Mouse (Mus musculus) embryo, embryonic 10 days (tissue): ENCODE data around the gene Nsun2.
"Not testable (repeated sequence)": the region's sequence is repeated elsewhere in the genome, so short reads cannot be mapped to it uniquely, and the experiment has no call there.

Source experiments
- DNase-seq: peaks from one replicate; pipeline ENCODE4 v3.0.0-alpha.2; 2015; ENCODE audit warnings: low spot score

Nsun2 gene

DNA sequence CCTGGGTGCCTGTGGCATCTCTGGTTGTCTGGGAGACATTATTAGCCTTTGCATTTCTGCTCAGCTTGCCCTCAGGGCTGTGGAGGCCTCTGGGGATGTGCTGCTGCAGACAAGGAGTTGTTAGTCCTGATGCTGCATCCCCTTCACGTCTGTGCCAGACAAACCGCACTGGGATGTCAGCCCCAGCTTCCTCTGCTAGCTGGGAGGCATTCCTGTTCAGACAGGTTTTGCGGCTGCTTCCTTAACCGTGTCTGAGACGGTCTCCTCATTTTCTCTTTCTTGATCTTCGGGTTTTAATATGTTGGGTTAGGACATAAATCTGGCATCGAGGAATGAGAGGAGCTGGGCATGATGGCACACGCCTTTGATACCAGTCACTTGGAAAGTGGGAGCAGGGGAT, 58.7 kb downstream of the Nsun2 start:
- no peak for DNase-seq

DNA sequence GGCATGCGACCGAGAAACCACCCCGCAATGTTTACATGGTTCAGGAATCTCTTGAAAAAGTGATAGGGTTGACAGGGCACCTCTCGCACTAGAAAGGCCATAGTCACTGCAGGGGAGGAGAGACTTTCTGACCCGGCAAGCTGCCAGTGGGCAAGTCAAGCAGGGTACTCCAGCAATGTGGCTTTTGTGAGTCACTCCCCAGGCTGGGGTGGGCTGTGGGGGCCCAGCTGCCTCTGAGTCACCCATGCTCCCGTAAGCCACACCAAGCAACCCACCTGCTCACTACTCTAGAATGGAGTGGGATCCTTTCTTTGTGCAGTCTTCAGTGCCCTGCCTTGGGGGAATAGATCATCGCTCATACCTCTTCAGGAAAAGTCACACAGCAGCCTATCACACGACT, 59.9 kb downstream of the Nsun2 start:
- DNase-seq, result no peak

DNA sequence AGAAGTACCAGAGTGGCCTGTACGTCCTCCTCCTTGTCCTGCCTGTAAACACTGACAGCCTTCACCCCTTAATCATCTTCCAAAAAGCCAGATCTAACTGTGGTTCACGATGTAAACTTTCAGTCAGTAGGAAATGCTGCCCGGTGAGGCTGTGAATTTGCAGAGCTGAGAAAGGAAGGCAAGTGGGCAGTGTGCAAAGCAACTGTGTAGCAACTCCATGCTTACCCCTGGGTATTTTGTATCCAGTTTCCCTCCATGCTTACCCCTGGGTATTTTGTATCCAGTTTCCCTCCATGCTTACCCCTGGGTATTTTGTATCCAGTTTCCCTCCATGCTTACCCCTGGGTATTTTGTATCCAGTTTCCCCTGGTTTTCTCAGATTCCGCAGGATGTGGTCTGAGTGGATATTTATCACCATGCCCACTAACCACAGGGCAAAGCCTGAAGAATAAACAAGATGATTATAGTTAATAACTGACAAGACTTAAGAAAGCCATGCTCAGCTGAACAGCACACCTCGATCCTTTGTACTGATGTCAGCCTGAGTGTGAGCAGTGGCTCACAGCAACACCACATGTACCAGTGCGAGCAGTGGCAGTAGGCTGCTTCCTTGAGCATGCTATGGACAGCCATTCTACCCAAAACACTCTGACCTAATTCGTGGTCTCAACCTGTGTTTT, 61.2 kb downstream of the Nsun2 start:
- no peak for DNase-seq

DNA sequence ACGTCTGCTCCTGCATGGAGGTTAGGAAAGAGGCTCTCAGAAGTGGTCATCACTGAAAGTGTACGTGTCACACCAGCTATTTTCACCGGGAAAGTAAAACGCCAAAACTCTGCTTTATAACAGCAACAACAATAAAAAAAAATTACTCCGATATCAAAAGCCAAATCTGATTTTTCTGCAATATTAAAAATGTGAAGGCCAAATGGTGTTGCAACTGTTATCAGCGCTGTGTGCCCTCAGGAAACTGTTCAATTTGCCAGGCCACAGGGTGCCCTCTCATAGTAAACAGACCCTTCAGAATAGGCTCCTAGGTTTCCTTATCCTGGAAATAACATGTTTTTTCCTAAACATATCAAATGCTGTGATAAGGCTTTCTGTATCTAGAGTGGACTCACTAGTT, 62.4 kb downstream of the Nsun2 start:
- DNase-seq, result no peak

DNA sequence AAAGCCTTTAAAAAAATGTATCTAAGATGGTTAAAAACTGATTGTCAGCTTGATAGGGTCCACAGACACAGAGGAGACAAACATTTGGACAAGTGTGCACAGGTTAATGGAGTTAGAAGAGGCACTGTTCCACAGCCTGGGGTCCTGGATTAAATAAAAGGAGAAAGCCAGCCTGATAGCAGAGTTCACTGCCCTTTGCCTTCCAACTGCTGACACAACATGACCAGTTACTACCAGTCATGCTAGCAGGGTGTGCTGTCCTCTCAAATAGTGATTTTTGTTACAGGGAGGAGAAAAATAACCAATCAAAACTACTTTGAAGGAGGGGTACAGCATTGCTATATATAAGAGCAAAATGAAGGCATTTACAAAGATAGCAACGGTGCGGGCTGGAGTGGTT, 63.0 kb downstream of the Nsun2 start:
- DNase-seq, result no peak

DNA sequence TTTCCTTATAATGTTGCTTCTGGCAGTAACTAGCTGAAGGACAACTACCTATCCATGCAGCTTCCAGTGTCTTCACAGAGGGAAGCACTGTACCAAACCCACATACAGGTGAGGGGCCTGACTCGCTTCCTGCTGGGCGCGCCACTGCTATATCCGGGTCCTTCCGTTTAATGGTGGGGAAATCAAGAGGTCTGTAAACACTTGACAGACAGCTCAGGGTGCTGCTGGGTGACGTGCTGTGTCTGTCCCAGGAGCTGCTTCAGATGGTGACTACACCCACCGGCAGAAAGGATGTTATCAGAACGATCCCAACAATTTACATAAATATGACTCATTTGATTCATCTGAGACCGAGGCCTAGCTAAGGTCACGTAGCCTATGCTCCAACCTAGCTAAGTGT, 65.3 kb downstream of the Nsun2 start:
- no peak for DNase-seq

DNA sequence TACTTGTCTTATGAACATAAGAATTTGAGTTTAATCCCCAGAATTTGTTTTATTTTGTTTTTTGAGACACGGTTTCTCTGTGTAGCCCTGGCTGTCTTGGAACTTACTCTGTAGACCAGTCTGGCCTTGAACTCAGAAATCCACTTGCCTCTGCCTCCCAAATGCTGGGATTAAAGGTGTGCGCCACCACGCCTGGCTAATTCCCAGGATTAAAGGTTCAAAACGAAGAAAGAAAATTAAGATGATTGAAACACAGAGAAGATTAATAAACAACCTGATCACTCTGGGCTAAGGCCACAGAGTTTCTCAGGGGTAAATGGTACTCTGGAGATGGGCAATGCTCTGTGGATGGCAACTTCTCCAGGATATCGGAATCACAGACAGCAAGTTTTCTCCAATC, 67.3 kb downstream of the Nsun2 start:
- DNase-seq, result not testable (repeated sequence)

DNA sequence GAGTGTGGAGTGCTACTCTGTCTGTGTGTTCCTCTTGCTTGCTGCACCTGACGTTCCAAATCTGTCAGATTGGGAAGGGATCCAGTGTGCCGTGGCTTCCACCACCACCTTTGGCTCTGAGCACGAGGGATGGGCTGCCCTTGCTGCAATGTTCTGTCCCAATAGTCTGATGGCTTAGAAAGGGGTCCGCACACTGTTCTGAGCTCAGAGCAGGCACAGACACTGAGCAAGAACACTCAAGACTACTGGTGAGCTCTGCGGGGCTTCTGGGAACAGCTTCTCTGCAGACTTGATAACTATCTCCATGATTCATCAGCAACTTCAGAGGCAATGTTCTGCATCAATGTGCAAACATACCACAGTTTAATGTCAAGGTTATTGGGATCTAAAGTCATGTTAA, 67.8 kb downstream of the Nsun2 start:
- no peak for DNase-seq

DNA sequence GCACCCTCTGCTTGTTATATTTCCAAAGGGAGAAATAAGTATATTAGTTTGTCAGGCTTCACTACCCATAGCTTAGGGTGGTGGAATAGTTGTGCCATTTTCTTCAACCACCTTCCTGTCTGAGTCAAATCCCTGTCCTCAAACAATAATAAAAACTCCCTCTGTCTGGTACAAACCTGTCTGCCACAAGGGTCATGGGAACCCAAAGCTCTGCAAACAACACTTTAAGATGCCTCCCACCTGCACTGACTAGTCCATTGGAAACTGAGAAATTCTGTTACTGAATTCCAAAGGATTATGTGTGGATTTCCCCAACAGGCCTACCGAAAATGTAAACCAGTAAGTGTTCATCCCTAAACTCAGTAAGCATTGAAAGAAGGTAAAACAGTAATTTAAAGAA, 71.1 kb downstream of the Nsun2 start:
- no peak for DNase-seq

DNA sequence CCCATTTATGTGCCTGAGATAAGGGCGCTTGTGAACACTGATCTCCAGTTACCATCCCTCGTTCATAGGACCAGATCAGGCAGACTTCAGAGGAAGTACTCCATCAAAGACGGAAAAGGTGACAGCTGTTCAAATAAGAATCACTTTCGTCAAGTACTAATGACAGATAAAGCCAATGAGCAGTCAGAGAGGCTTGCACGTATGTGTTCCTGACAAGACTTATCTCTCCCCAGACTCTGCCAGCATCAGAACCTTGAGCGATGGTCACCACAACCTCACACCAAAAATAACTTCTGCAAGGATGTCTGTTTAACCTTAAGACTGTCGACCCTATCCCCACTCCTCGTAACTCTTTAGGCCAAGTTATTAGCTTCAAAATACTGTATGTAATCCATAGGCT, 75.2 kb downstream of the Nsun2 start:
- DNase-seq, result no peak

DNA sequence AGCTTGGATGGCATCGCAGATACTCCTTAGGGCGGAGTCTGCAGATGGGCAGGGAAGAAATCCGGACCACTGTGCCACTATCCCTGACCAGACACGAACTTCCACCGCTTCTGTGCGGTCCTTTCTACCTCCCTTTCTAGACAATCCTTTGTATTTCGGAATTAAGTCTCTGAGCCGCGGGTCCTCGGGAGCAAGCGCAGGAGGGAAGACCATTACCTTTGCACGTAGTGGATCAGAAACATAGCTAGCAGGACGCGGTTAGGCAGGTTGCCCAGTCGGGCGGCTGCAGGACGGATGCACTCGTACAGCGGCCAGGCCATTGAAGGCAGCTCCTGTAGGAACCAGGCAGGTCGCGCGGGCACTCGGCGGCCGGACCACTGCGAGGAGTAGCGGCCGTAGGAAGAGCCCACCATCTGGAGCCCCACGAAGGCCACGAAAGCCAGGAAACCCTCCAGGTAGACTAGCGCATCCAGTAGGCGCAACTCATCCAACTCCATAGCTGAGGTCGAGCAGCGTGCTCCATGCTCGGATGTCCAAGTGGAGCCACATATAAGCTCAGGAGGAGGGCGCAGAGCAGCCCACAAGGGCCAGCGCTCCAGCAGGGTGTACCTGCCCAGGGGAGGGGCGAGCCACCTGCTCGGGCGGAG, 77.3 kb downstream of the Nsun2 start:
- DNase-seq, result peak; percentile 57

DNA sequence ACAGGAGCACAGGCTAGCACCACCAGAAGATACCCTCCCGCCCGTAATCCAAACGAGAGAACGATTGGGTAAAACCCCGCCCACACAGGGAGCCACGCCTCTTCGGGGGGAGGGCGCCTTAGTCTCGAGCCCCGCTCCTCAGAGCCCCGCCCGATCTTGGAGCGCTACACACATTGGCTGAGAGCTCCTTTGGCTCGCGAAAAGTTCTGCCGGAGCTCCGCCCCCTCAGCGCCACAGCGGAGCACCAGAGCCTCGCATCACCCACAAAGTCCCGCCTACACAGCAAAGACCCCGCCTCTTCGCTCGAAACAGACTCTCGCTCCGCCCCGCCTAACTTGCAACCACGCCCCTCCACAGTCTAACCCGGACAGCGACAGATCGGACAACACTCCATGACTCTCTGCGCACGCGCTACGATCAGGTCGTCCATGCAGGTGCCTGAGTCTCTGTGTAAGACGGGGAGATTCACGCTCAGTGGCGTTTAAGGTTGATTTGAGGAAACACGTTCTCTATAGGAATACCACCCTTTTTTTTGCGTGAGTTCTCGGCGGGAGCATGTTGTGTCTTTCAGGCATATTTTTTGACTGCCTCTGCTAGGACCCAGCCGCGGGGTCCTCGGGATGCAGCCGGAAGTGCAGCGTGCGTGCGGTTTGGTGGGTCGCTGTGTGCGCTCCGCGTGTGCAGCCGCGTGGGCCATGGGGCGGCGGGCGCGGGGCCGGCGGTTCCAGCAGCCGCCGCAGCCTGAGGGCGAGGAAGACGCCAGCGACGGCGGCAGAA, 78.0 kb downstream of the Nsun2 start, which contains the start of gene Srd5a1:
TSS of gene Srd5a1 (minus strand) at position 45 of the 777 bp plus-strand sequence.
- peak; percentile 98 for DNase-seq

DNA sequence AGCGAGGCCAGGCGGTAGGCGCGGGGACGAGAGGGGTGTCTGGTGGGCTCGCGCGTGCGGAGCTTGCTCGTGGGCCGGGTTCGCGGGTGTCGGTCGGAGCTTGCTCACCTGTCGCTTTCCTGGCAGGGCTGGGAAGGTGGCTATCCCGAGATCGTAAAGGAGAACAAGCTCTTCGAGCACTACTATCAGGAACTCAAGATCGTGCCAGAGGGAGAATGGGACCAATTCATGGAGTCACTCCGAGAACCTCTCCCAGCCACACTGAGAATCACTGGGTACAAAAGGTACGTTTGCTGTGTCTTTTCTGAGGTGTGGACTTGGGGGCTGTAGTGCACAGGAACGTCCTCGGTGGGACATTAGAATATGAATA, 78.6 kb downstream of the Nsun2 start:
- peak; percentile 15 for DNase-seq

DNA sequence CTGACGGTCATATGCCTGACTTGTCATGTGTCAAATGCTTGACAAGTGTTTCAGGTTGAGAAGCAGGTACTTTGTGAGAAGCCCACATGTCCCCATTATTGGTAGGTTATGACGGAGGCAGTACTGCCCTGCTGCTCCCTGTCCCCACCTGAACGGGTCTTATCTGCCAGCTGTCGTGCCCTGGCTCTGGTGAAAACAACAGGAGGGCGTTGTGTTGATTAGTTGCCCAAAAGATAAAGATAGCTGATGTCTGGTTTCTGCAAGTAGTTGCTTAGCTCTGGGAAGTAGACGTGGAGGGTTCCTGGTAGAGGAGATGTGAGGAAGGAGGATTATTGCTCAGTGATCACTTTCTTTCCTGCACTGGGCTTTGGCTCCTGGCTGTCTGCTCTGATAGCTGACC, 83.2 kb downstream of the Nsun2 start:
- no peak for DNase-seq

DNA sequence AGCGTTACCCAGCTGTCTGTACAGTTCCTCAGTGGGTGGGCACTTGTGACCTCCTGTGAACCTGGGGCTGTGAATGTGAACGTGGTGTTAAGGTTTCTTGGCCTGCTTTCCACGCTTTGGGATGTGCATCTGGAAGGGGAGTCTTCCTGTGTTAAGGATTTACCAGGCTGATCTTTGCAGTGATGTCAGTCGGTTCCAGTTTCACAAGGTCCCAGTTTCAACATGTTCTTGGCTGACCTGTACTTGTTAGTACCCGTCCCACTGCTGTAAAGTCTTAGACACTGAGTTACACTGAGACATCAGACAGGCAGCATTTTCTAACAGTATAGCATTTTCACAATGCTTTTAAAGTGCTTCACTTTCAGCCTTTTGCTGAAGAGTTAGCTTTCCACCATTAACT, 90.3 kb downstream of the Nsun2 start:
- DNase-seq, result no peak

DNA sequence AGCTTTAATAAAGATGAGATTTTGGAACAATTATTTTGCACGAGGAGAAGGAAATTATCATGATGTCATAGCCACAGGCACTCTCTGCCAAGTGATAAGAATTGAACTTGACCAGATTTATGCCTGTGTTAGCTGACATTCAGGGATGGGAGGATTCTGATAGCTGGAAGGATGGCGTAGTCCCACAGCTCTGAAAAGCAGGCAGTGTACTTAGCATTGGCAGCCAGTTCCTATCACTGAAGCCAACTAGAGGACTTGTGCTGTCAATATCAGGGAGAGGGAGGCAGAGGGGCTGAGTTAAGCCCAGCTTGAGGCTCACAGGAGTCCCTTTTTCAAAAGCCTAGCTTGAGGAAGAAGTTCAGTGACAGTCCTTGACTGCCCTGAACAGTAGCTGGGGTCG, 91.0 kb downstream of the Nsun2 start:
- no peak for DNase-seq

DNA sequence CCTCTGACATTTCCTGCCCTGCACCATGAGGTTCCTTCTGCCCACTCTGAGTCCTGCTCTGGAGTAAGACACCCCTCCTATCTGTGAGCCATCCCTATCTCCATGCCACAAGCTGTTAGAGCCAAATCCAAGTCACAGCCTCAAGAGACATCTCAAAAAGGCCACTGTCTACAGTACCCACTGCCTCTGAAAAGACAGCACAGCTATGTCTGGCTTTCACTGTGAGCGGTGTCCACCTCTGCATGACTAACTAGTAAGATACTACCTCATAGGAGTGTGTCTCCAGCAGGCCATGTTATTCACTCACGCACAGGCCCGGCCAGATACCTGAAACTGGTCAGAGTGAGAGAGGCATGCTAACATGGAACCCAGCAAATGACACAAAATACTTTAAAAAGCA, 94.4 kb downstream of the Nsun2 start:
- DNase-seq, result no peak

DNA sequence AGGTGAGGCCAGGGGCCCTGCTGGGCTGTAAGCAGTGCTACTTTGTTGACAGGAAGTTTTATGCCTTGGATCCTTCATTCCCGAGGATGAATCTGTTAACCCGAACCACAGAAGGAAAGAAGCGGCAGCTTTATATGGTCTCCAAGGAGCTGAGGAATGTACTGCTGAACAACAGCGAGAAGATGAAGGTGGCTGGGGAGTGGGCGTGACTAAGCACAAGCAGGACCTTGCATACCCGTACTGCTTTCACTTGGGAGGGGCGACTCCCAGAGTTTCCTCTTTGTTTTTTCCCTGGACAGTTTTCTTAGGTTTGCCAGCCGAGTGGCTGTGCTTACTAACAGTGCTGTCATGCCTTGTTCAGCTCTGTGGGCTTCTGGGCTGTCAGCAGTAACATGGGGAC, 97.0 kb downstream of the Nsun2 start:
- DNase-seq, result no peak

DNA sequence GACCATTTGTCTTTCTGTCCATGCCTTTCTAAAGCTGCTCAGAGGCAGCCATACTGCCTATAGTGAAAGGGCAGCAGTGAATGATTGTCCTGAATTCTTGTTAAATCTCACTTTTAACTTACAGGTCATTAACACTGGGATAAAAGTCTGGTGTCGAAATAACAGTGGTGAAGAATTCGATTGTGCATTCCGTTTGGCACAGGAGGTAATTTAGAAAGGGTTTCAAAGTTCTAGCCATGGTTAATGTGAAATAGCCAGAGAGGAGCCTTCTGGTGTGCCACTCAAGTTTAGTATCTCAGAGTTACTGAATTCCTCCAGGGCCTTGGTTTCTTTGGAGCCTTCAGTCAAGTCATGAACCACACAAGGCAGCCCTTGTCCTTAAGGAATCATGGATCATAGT, 97.6 kb downstream of the Nsun2 start:
- DNase-seq, result no peak

DNA sequence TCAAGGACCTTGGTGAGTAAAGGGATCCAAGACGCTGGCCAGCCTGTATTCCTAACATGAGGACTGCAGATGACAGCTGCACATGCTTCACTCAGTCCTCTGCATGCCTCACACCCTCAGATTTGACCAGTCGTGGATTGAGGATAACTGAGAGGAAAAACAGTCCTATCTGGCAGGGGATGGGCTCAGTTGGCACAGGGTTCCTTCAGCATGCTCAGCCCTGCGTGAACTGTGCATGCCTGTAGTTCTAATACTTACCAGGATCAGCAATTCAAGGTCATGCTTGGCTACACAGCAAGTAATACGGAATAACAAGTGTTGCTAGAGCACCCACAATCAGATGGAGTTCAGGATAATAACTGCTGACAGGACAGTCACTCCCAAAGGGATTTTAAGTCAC, 98.1 kb downstream of the Nsun2 start:
- no peak for DNase-seq

DNA sequence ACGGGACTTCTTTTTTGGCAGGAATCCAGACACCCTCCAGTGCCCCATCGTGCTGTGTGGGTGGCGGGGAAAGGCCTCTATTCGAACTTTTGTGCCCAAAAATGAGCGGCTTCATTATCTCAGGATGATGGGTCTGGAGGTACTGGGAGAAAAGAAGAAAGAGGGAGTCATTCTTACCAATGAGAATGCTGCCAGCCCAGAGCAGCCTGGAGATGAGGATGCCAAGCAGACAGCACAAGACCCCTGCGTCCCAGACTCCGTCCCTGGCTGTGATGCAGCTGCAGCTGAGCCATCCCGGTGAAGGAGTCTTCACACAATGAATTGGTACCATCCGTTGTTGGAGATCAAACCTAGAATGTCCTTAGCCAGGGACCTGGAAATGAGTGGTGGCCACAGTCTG, 100.0 kb downstream of the Nsun2 start:
- DNase-seq, result no peak

DNA sequence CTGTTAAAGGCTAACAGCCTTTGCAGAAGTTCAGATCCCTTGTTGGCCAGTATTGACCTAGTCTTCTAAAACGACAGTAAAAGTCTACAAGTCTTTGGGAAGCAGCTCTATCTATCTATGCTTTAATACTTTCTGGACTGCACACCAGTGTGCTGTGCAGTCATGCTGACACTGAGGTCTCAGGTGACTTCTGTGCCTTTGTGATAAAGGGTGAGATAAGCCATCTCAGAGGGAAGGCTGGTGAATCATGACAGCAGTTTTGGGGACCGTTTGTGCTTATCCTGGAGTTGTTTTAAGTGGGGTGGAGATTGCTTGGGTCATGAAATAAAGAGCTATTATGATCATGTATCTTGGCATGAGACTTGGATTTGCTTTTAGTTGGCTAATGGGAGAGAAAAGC, 100.4 kb downstream of the Nsun2 start:
- DNase-seq, result no peak

DNA sequence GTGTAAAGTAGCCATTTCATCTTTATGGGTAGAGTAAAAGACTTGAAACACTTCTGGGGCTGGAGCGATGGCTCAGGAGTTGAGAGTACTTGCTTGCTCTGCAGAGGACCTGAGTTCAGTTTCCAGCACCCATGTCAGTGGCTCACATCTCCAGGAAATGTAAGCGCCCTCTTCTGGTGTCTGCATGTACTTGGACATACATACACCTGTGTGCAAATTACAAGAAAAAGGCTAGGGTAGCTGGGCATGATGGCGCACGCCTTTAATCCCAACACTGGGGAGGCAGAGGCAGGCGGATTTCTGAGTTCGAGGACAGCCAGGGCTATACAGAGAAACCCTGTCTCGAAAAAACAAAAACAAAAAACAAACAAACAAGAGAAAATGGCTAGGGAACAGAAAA, 102.3 kb downstream of the Nsun2 start:
- DNase-seq, result not testable (repeated sequence)
